ENCODE assay signal across 16 mouse cellular contexts in the genomic region with DNA sequence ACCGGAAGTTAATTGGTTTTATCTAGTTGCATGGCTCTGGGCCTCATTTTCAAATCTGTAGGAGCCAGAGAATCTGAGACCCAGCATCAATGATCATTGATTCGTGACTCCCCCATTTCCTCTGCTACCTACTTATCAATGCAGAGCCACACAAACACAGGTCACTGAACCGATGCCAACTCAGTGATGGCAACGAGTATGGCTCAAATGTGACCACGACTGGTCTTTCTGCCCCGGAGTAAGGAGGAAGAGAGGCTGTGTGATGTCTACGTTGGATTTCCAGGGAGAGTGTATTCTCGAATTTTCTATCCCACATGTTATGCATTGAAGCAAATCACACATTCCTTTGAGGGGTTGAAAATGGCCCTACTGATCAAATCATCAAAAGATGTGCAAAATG. TPM values are rescaled to one million over a fixed set of nuclear protein-coding genes. Genes with fewer than 3 reads are reported as not detected.
DNase-seq lines count a peak whose midpoint lies in the region; ATAC-seq lines count a peak whose summit lies in the region.
"Had no signal": no experiment of that assay in that cellular context is flagged by ENCODE, and none has a peak within 500 bp of the region (broad histone marks: within the 10 kb centered on the region; RNA-seq: fewer than 3 reads in every experiment).

No protein-coding gene starts in this region.

- WGBS in hindbrain, embryonic 13.5 days: 79% methylated on average over 8 of the region's 8 CpGs
- WGBS in hindbrain, embryonic 11.5 days: 82% methylated on average over 8 of the region's 8 CpGs
- WGBS in hindbrain, embryonic 16.5 days: 71% methylated on average over 8 of the region's 8 CpGs

- peak overlapping the region; percentile 67 for H3K4me2 ChIP-seq in hindbrain, embryonic 13.5 days
- H3K4me2 ChIP-seq in hindbrain, embryonic 11.5 days (replicated peaks; ENCODE audit: low read depth, low read length): no peak overlapping the region
- H3K4me2 ChIP-seq in hindbrain, embryonic 16.5 days (ENCODE audit: low read length): peak overlapping the region; percentile 83
- H3K4me2 ChIP-seq: liver, embryonic 11.5 days had no signal

- H3K4me3 ChIP-seq in hindbrain, embryonic 13.5 days: peak overlapping the region; percentile 47
- no peak overlapping the region for H3K4me3 ChIP-seq in hindbrain, embryonic 11.5 days (ENCODE audit: low read depth, low read length)
- H3K4me3 ChIP-seq in hindbrain, embryonic 16.5 days (ENCODE audit: low read length): peak overlapping the region; percentile 52

- H3K27me3 ChIP-seq in hindbrain, embryonic 13.5 days: peaks cover 21% of the 10 kb centered on the region
- peaks cover 8% of the 10 kb centered on the region for H3K27me3 ChIP-seq in hindbrain, embryonic 11.5 days (ENCODE audit: control insufficient read depth, insufficient read depth, low read length)
- no peaks in the 10 kb centered on the region for H3K27me3 ChIP-seq in hindbrain, embryonic 16.5 days (replicated peaks; ENCODE audit: control insufficient read depth, insufficient read depth, low read length)

- H3K4me1 ChIP-seq in hindbrain, embryonic 13.5 days (replicated peaks): peaks cover 21% of the 10 kb centered on the region
- H3K4me1 ChIP-seq in hindbrain, embryonic 11.5 days (replicated peaks; ENCODE audit: control insufficient read depth, insufficient read depth, low read length): no peaks in the 10 kb centered on the region
- peaks cover 4% of the 10 kb centered on the region; the same call in 1 of the 2 replicates for H3K4me1 ChIP-seq in hindbrain, embryonic 16.5 days (ENCODE audit: control insufficient read depth, insufficient read depth, low read depth, low read length)

- H3K9ac ChIP-seq in hindbrain, embryonic 13.5 days: 0 out of 2 replicates have a peak overlapping the region, but pooled peaks have one; percentile 62
- H3K9ac ChIP-seq in hindbrain, embryonic 11.5 days (ENCODE audit: low read depth, low read length): no peak overlapping the region
- peak overlapping the region; percentile 33; the same call in 1 of the 2 replicates for H3K9ac ChIP-seq in hindbrain, embryonic 16.5 days (ENCODE audit: low read depth, low read length)

- no peak overlapping the region for H3K27ac ChIP-seq in hindbrain, embryonic 13.5 days
- no peak overlapping the region for H3K27ac ChIP-seq in hindbrain, embryonic 11.5 days (ENCODE audit: low read depth, low read length)
- H3K27ac ChIP-seq in hindbrain, embryonic 16.5 days (ENCODE audit: low read depth, low read length): no peak overlapping the region

- ATAC-seq in hindbrain, embryonic 13.5 days (ENCODE audit: low FRiP score): no peak
- no peak for ATAC-seq in hindbrain, embryonic 11.5 days (ENCODE audit: low FRiP score)
- no peak for ATAC-seq in hindbrain, embryonic 16.5 days
- ATAC-seq: intestine, postnatal 0 days had no signal

- no peaks in the 10 kb centered on the region for H3K9me3 ChIP-seq in hindbrain, embryonic 13.5 days
- no peaks in the 10 kb centered on the region for H3K9me3 ChIP-seq in hindbrain, embryonic 11.5 days (ENCODE audit: control insufficient read depth, low read length)
- H3K9me3 ChIP-seq in hindbrain, embryonic 16.5 days (ENCODE audit: control insufficient read depth, low read length): no peaks in the 10 kb centered on the region

- no peak for DNase-seq in hindbrain, embryonic 11.5 days (ENCODE audit: low spot score)
- DNase-seq in right cerebral cortex, adult 18-20 months: peak; percentile 13
- no peak for DNase-seq in right cerebral cortex, postnatal 14 days
- no peak for DNase-seq in kidney, postnatal 10 days
- no peak for DNase-seq in testis, postnatal 14 days (ENCODE audit: low spot score)
- DNase-seq: embryo, embryonic 11 days; gastrocnemius, postnatal 14 days; heart, postnatal 14 days; kidney, postnatal 25 days; thymus, postnatal 4 days had no signal

- H3K36me3 ChIP-seq in hindbrain, embryonic 13.5 days: no peaks in the 10 kb centered on the region
- no peaks in the 10 kb centered on the region for H3K36me3 ChIP-seq in hindbrain, embryonic 11.5 days (ENCODE audit: control insufficient read depth, insufficient read depth, low read length)
- no peaks in the 10 kb centered on the region for H3K36me3 ChIP-seq in hindbrain, embryonic 16.5 days (ENCODE audit: control insufficient read depth, insufficient read depth, low read length)

RNA-seq across cellular contexts. Expression of a gene that starts 2.0 kb away (rescaled TPM):
- 23.6 and 28.5 TPM in 2 replicates for polyA plus RNA-seq in hindbrain, embryonic 13.5 days (2015; fragmentation: Nextera tagmentation; extraction: Ambion mirVana)
- polyA plus RNA-seq in hindbrain, embryonic 11.5 days (2014; fragmentation: Nextera tagmentation; extraction: Ambion mirVana): 1.9 and 2.9 TPM in 2 replicates
- polyA plus RNA-seq in hindbrain, embryonic 16.5 days (2015; fragmentation: Nextera tagmentation; extraction: Ambion mirVana): 168 and 170 TPM in 2 replicates
- polyA plus RNA-seq: C2C12; testis, adult 2 months had no signal

RNA-seq across cellular contexts. Expression of a gene that starts 21.4 kb away (rescaled TPM):
- polyA plus RNA-seq in hindbrain, embryonic 13.5 days (2015; fragmentation: Nextera tagmentation; extraction: Ambion mirVana): 0.27 and 0.47 TPM in 2 replicates
- polyA plus RNA-seq in hindbrain, embryonic 11.5 days (2014; fragmentation: Nextera tagmentation; extraction: Ambion mirVana): 0.22 and 0.77 TPM in 2 replicates
- polyA plus RNA-seq in hindbrain, embryonic 16.5 days (2015; fragmentation: Nextera tagmentation; extraction: Ambion mirVana): 0.41 and 0.60 TPM in 2 replicates
